Mouse (Mus musculus) lung, embryonic 16.5 days (tissue): ENCODE results near the gene Socs1. TPM values are rescaled to one million over a fixed set of nuclear protein-coding genes. Genes with fewer than 3 reads are reported as not detected.

ENCODE experiments used
- ATAC-seq: fragments of 200-750 bp; cut with Nextera tagmentation; 2 replicates; pipeline ENCODE4 v1.8.0; 2017; ENCODE audit warnings: low read depth, mild to moderate bottlenecking, moderate library complexity
- H3K27ac ChIP-seq: fragments of 300-500 bp; sonication (generic); 2 replicates; pipeline ENCODE4 v1.5.1; 2014; ENCODE audit warnings: mild to moderate bottlenecking, control low read depth, low read length
- H3K27me3 ChIP-seq: fragments of 300-500 bp; sonication (generic); 2 replicates; pipeline ENCODE4 v1.6.1; 2014; ENCODE audit warnings: low read depth, low read length, mixed read lengths; ENCODE audit not compliant: control insufficient read depth, insufficient read depth
- H3K36me3 ChIP-seq: fragments of 300-500 bp; sonication (generic); 2 replicates; pipeline ENCODE4 v1.6.1; 2014; ENCODE audit warnings: low read length; ENCODE audit not compliant: control insufficient read depth, insufficient read depth
- H3K4me1 ChIP-seq: fragments of 300-500 bp; sonication (generic); replicated peaks from 2 replicates; pipeline ENCODE4 v1.6.1; 2014; ENCODE audit warnings: low read length, mixed read lengths; ENCODE audit not compliant: control insufficient read depth, insufficient read depth
- H3K4me2 ChIP-seq: fragments of 300-500 bp; sonication (generic); 2 replicates; pipeline ENCODE4 v1.6.1; 2014; ENCODE audit warnings: low read depth, low read length, control low read depth
- H3K4me3 ChIP-seq: fragments of 300-500 bp; sonication (generic); 2 replicates; pipeline ENCODE4 v1.5.1; 2014; ENCODE audit warnings: mild to moderate bottlenecking, low read length, control low read depth
- H3K9ac ChIP-seq: fragments of 300-500 bp; sonication (generic); 2 replicates; pipeline ENCODE4 v1.6.1; 2014; ENCODE audit warnings: low read length, control low read depth
- H3K9me3 ChIP-seq: fragments of 300-500 bp; sonication (generic); 2 replicates; pipeline ENCODE4 v1.6.1; 2016; ENCODE audit warnings: low read length; ENCODE audit not compliant: control insufficient read depth
- WGBS: fragments of 180-500 bp; shearing (Covaris S2); extraction: QIAGEN DNeasy Blood & Tissue Kit; methylation state at CpG from one replicate; pipeline ENCODE4 v1.1.7; 2014; 5-methylcytosine and 5-hydroxymethylcytosine counted together
- polyA plus RNA-seq: library from polyadenylated mRNA; unstranded; fragments of >200 nt; fragmentation: Nextera tagmentation; extraction: Ambion mirVana; gene quantifications from 2 replicates; pipeline ENCODE4 v1.2.1, GENCODE M21; 2015

Gene Socs1
- polyA plus RNA-seq, 1 experiment from 2014 or later = 8.7 TPM

- H3K27ac ChIP-seq = peak overlapping the region; percentile 15; the same call in 1 of the 2 replicates
- no peaks in the 10 kb centered on the region for H3K36me3 ChIP-seq
- H3K9me3 ChIP-seq = no peaks in the 10 kb centered on the region
- H3K4me2 ChIP-seq = no peak overlapping the region
- no peak overlapping the region for H3K4me3 ChIP-seq
- WGBS = 49% methylated on average over 4 of the region's 4 CpGs
- H3K27me3 ChIP-seq = no peaks in the 10 kb centered on the region
- ATAC-seq = 0 out of 2 replicates have a peak, but pooled peaks have one; percentile 30
- no peak overlapping the region for H3K9ac ChIP-seq
- H3K4me1 ChIP-seq = no peaks in the 10 kb centered on the region
Measured at GRCm38 (mm10) chr16:10770531-10771325, 14.6 kb downstream of the Socs1 start.

GRCm38 (mm10) chr16:10769661-10770060 lies 15.7 kb downstream of the Socs1 start:
- WGBS = 67% methylated on average over 2 of the region's 2 CpGs
- Histone ChIP-seq H3K27me3 (no peaks in the 10 kb centered on the region), H3K4me3 (no peak overlapping the region), H3K4me1 (no peaks in the 10 kb centered on the region), H3K36me3 (no peaks in the 10 kb centered on the region), H3K4me2 (no peak overlapping the region), H3K9me3 (no peaks in the 10 kb centered on the region), H3K27ac (no peak overlapping the region), H3K9ac (no peak overlapping the region)
- no peak for ATAC-seq

- Histone ChIP-seq H3K9me3 (no peaks in the 10 kb centered on the region), H3K27me3 (no peaks in the 10 kb centered on the region), H3K4me3 (no peak overlapping the region), H3K36me3 (no peaks in the 10 kb centered on the region), H3K27ac (no peak overlapping the region), H3K4me1 (peaks cover 3% of the 10 kb centered on the region; the same call in 1 of the 2 replicates), H3K9ac (no peak overlapping the region), H3K4me2 (no peak overlapping the region)
- 47% methylated on average over 9 of the region's 9 CpGs for WGBS
- no peak for ATAC-seq
Measured at GRCm38 (mm10) chr16:10768821-10769220, 16.5 kb downstream of the Socs1 start.

- Histone ChIP-seq H3K4me2 (no peak overlapping the region), H3K27me3 (no peaks in the 10 kb centered on the region), H3K4me3 (no peak overlapping the region), H3K36me3 (no peaks in the 10 kb centered on the region), H3K9ac (no peak overlapping the region), H3K9me3 (no peaks in the 10 kb centered on the region), H3K4me1 (peaks cover 4% of the 10 kb centered on the region; the same call in 1 of the 2 replicates), H3K27ac (no peak overlapping the region)
- no peak for ATAC-seq
- 42% methylated on average over 4 of the region's 4 CpGs for WGBS
Measured at GRCm38 (mm10) chr16:10767158-10767557, 18.2 kb downstream of the Socs1 start.

GRCm38 (mm10) chr16:10764323-10764722 lies 21.0 kb downstream of the Socs1 start:
- H3K9me3 ChIP-seq = no peaks in the 10 kb centered on the region
- no peaks in the 10 kb centered on the region for H3K27me3 ChIP-seq
- H3K36me3 ChIP-seq = no peaks in the 10 kb centered on the region
- H3K4me1 ChIP-seq = peaks cover 6% of the 10 kb centered on the region; the same call in 1 of the 2 replicates
- H3K4me2 ChIP-seq = no peak overlapping the region
- ATAC-seq = peak; percentile 72
- no peak overlapping the region for H3K9ac ChIP-seq
- no peak overlapping the region for H3K4me3 ChIP-seq
- 4% methylated on average over 2 of the region's 2 CpGs for WGBS
- no peak overlapping the region for H3K27ac ChIP-seq

- H3K4me1 ChIP-seq = peaks cover 6% of the 10 kb centered on the region; the same call in 1 of the 2 replicates
- H3K9me3 ChIP-seq = no peaks in the 10 kb centered on the region
- no peak overlapping the region for H3K4me3 ChIP-seq
- H3K27me3 ChIP-seq = no peaks in the 10 kb centered on the region
- ATAC-seq = no peak
- H3K27ac ChIP-seq = no peak overlapping the region
- H3K4me2 ChIP-seq = no peak overlapping the region
- 53% methylated on average over 6 of the region's 6 CpGs for WGBS
- no peak overlapping the region for H3K9ac ChIP-seq
- H3K36me3 ChIP-seq = no peaks in the 10 kb centered on the region
Measured at GRCm38 (mm10) chr16:10763540-10764264, 21.6 kb downstream of the Socs1 start.

- Histone ChIP-seq H3K4me1 (peaks cover 6% of the 10 kb centered on the region; the same call in 1 of the 2 replicates), H3K9ac (no peak overlapping the region), H3K27ac (no peak overlapping the region), H3K4me2 (no peak overlapping the region), H3K36me3 (no peaks in the 10 kb centered on the region), H3K9me3 (no peaks in the 10 kb centered on the region), H3K27me3 (no peaks in the 10 kb centered on the region), H3K4me3 (no peak overlapping the region)
- WGBS = 51% methylated on average over 5 of the region's 5 CpGs
- no peak for ATAC-seq
Measured at GRCm38 (mm10) chr16:10762569-10763180, 22.7 kb downstream of the Socs1 start.

GRCm38 (mm10) chr16:10761182-10761581 lies 24.2 kb downstream of the Socs1 start:
- no peak for ATAC-seq
- 68% methylated on average over 8 of the region's 8 CpGs for WGBS
- no peak overlapping the region for H3K9ac ChIP-seq
- no peaks in the 10 kb centered on the region for H3K9me3 ChIP-seq
- no peak overlapping the region for H3K4me2 ChIP-seq
- H3K27ac ChIP-seq = no peak overlapping the region
- peaks cover 6% of the 10 kb centered on the region; the same call in 1 of the 2 replicates for H3K4me1 ChIP-seq
- H3K27me3 ChIP-seq = no peaks in the 10 kb centered on the region
- no peak overlapping the region for H3K4me3 ChIP-seq
- no peaks in the 10 kb centered on the region for H3K36me3 ChIP-seq

GRCm38 (mm10) chr16:10756168-10756567 lies 29.2 kb downstream of the Socs1 start:
- no peaks in the 10 kb centered on the region for H3K36me3 ChIP-seq
- 0 out of 2 replicates have a peak overlapping the region, but pooled peaks have one; percentile 27 for H3K27ac ChIP-seq
- peak; percentile 61 for ATAC-seq
- H3K9me3 ChIP-seq = no peaks in the 10 kb centered on the region
- H3K27me3 ChIP-seq = no peaks in the 10 kb centered on the region
- peaks cover 2% of the 10 kb centered on the region; the same call in 1 of the 2 replicates for H3K4me1 ChIP-seq
- H3K4me3 ChIP-seq = no peak overlapping the region
- H3K9ac ChIP-seq = no peak overlapping the region
- H3K4me2 ChIP-seq = no peak overlapping the region
- 43% methylated on average over 6 of the region's 6 CpGs for WGBS
